Mouse (Mus musculus) ES-Bruce4 (cell line): Measurements from ENCODE around the gene Cwh43. TPM values are rescaled to one million over a fixed set of nuclear protein-coding genes. Genes with fewer than 3 reads are reported as not detected.

ENCODE experiments used
- H3K27ac ChIP-seq: 2 replicates; pipeline ENCODE4 v1.5.1; 2012; ENCODE audit warnings: low read length, inconsistent platforms; ENCODE audit not compliant: insufficient read depth
- H3K27me3 ChIP-seq: 2 replicates; pipeline ENCODE4 v1.6.1; 2012; ENCODE audit warnings: mild to moderate bottlenecking, low read length, inconsistent platforms; ENCODE audit not compliant: control insufficient read depth, poor library complexity, insufficient read depth, severe bottlenecking
- H3K36me3 ChIP-seq: 2 replicates; pipeline ENCODE4 v1.6.1; 2012; ENCODE audit warnings: inconsistent platforms, mild to moderate bottlenecking, low read length, moderate library complexity; ENCODE audit not compliant: control insufficient read depth, poor library complexity, insufficient read depth, severe bottlenecking
- H3K4me1 ChIP-seq: one replicate; pipeline ENCODE4 v1.8.1; 2011; ENCODE audit warnings: low read length; ENCODE audit not compliant: control insufficient read depth, insufficient read depth
- H3K4me3 ChIP-seq: 2 replicates; pipeline ENCODE4 v1.5.1; 2011; ENCODE audit warnings: low read depth, mild to moderate bottlenecking, low read length
- H3K9ac ChIP-seq: 2 replicates; pipeline ENCODE4 v1.6.1; 2012; ENCODE audit warnings: low read depth, mild to moderate bottlenecking, inconsistent platforms; ENCODE audit not compliant: poor library complexity, severe bottlenecking
- H3K9me3 ChIP-seq: replicated peaks from 2 replicates; pipeline ENCODE4 v1.6.1; 2012; ENCODE audit warnings: mild to moderate bottlenecking, low read length, inconsistent platforms; ENCODE audit not compliant: control insufficient read depth, poor library complexity, insufficient read depth, severe bottlenecking
- CTCF ChIP-seq: IDR thresholded peaks from one replicate; pipeline ENCODE4 v1.8.1; 2011; ENCODE audit warnings: low read depth, low read length
- EP300 ChIP-seq: IDR thresholded peaks from 2 replicates; pipeline ENCODE4 v1.6.1; 2011; ENCODE audit warnings: low read depth, low read length; ENCODE audit not compliant: insufficient read depth
- POLR2A ChIP-seq: IDR thresholded peaks from one replicate; pipeline ENCODE4 v1.8.1; 2011; ENCODE audit warnings: low read length; ENCODE audit not compliant: insufficient read depth
- polyA plus RNA-seq: library from polyadenylated mRNA; stranded (reverse); fragments of >200 nt; gene quantifications from 2 replicates; pipeline ENCODE4 v1.2.4, GENCODE M21; 2011; ENCODE audit warnings: low read depth; ENCODE audit not compliant: missing spikeins, insufficient read depth, insufficient read length

Cwh43 gene
- polyA plus RNA-seq, 1 experiment, result not detected

GRCm38 (mm10) chr5:73490596-73491073 is 84.8 kb downstream of the Cwh43 start:
- Histone ChIP-seq H3K36me3 (no peaks in the 10 kb centered on the region), H3K27me3 (no peaks in the 10 kb centered on the region), H3K4me3 (peak overlapping the region; percentile 97), H3K27ac (0 out of 2 replicates have a peak overlapping the region, but pooled peaks have one; percentile 40), H3K9me3 (no peaks in the 10 kb centered on the region), H3K9ac (peak overlapping the region; percentile 91), H3K4me1 (no peaks in the 10 kb centered on the region)
- TF ChIP-seq EP300 (no peak), POLR2A (peak; percentile 74)

- no peak for TF ChIP-seq POLR2A
- TF ChIP-seq EP300, result no peak
- no peak for TF ChIP-seq CTCF
- H3K4me1 ChIP-seq, result no peaks in the 10 kb centered on the region
- no peaks in the 10 kb centered on the region for H3K27me3 ChIP-seq
- no peaks in the 10 kb centered on the region for H3K36me3 ChIP-seq
- peak overlapping the region; percentile 91 for H3K9ac ChIP-seq
- H3K27ac ChIP-seq, result no peak overlapping the region
- no peaks in the 10 kb centered on the region for H3K9me3 ChIP-seq
- peak overlapping the region; percentile 97 for H3K4me3 ChIP-seq
Measured at GRCm38 (mm10) chr5:73491074-73491836, 85.4 kb downstream of the Cwh43 start.

GRCm38 (mm10) chr5:73491837-73492720 is 86.2 kb downstream of the Cwh43 start:
- Histone ChIP-seq H3K9ac (peak overlapping the region; percentile 91), H3K4me1 (no peaks in the 10 kb centered on the region)
- TF ChIP-seq CTCF (no peak), EP300 (no peak), POLR2A (no peak)

GRCm38 (mm10) chr5:73497401-73497800 is 91.5 kb downstream of the Cwh43 start:
- no peak overlapping the region for H3K27ac ChIP-seq
- no peaks in the 10 kb centered on the region for H3K27me3 ChIP-seq

More at GRCm38 (mm10) chr5:73491837-73492720, 86.2 kb downstream of the Cwh43 start:
- H3K4me3 ChIP-seq, result peak overlapping the region; percentile 97
- H3K36me3 ChIP-seq, result no peaks in the 10 kb centered on the region
- no peaks in the 10 kb centered on the region for H3K9me3 ChIP-seq
- no peaks in the 10 kb centered on the region for H3K27me3 ChIP-seq
- H3K27ac ChIP-seq, result peak overlapping the region; percentile 61

GRCm38 (mm10) chr5:73498559-73498958 is 92.7 kb downstream of the Cwh43 start:
- H3K4me3 ChIP-seq, result no peak overlapping the region
- H3K27me3 ChIP-seq, result no peaks in the 10 kb centered on the region
- no peaks in the 10 kb centered on the region for H3K4me1 ChIP-seq
- no peak overlapping the region for H3K9ac ChIP-seq
- no peaks in the 10 kb centered on the region for H3K9me3 ChIP-seq
- H3K27ac ChIP-seq, result no peak overlapping the region
- H3K36me3 ChIP-seq, result no peaks in the 10 kb centered on the region
- TF ChIP-seq CTCF, result no peak
- no peak for TF ChIP-seq POLR2A
- TF ChIP-seq EP300, result no peak

More at GRCm38 (mm10) chr5:73497401-73497800, 91.5 kb downstream of the Cwh43 start:
- no peak overlapping the region for H3K4me3 ChIP-seq
- no peaks in the 10 kb centered on the region for H3K4me1 ChIP-seq
- no peaks in the 10 kb centered on the region for H3K9me3 ChIP-seq
- no peaks in the 10 kb centered on the region for H3K36me3 ChIP-seq
- TF ChIP-seq POLR2A, result no peak
- no peak for TF ChIP-seq CTCF
- TF ChIP-seq EP300, result no peak
- H3K9ac ChIP-seq, result no peak overlapping the region
